In the genomic region with DNA sequence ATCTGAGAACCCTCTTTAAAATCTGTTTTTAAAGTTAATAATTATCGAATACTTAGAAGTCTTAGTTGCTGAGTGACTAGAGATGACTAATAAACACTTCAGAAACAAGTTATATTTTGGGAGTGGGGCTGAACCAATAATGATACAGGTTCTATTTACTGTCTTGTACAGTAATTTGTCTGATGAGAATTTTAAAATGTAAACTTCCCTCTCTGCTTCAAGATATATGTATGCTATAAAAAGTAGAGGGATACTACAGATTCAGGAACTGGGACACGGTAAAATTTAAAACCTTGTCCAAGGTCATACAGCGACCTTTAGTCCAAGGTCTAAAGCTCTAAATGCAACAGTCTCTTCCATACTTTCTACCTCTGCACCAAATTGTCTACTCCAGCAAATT, we compare ENCODE assay signal across 26 mouse cellular contexts. TPM values are rescaled to one million over a fixed set of nuclear protein-coding genes. Genes with fewer than 3 reads are reported as not detected.
"Had no signal": no experiment of that assay in that cellular context is flagged by ENCODE, and none has a peak within 500 bp of the region (broad histone marks: within the 10 kb centered on the region; RNA-seq: fewer than 3 reads in every experiment).

No protein-coding gene starts in this region.

- H3K9me3 ChIP-seq: midbrain, embryonic 10.5 days; midbrain, embryonic 12.5 days; neural tube, embryonic 13.5 days; neural tube, embryonic 15.5 days had no signal

- H3K27me3 ChIP-seq: midbrain, embryonic 12.5 days; neural tube, embryonic 13.5 days; neural tube, embryonic 15.5 days had no signal

- H3K4me1 ChIP-seq: midbrain, embryonic 10.5 days; midbrain, embryonic 12.5 days; neural tube, embryonic 13.5 days; neural tube, embryonic 15.5 days had no signal

- DNase-seq: lung, embryonic 14.5 days; lung, postnatal 10 days; lung, postnatal 4 days; midbrain, embryonic 14.5 days; retina, postnatal 1 day; right cerebral cortex, adult 18-20 months; right cerebral cortex, postnatal 25 days; right cerebral cortex, postnatal 4 days; spleen, adult 18-20 months; thymus, adult 18-20 months; thymus, postnatal 14 days; thymus, postnatal 36 days had no signal

- ATAC-seq: midbrain, embryonic 16.5 days had no signal

- H3K4me2 ChIP-seq: lung, embryonic 14.5 days; midbrain, embryonic 12.5 days; neural tube, embryonic 13.5 days; neural tube, embryonic 15.5 days had no signal

- H3K4me3 ChIP-seq: midbrain, embryonic 10.5 days; midbrain, embryonic 12.5 days; myocyte; neural tube, embryonic 13.5 days; neural tube, embryonic 15.5 days had no signal

- H3K9ac ChIP-seq: lung, embryonic 14.5 days; midbrain, embryonic 12.5 days; neural tube, embryonic 13.5 days; neural tube, embryonic 15.5 days had no signal

- H3K27ac ChIP-seq: midbrain, embryonic 10.5 days; midbrain, embryonic 12.5 days; neural tube, embryonic 13.5 days; neural tube, embryonic 15.5 days had no signal

RNA-seq across cellular contexts. Expression of a gene that starts 56.1 kb away (rescaled TPM):
- total RNA-seq: megakaryocyte, adult 5-6 weeks; megakaryocyte-erythroid progenitor cell, adult 5-6 weeks had no signal
- polyA plus RNA-seq: lung, embryonic 14.5 days; lung, embryonic 16.5 days; midbrain, embryonic 10.5 days; midbrain, embryonic 12.5 days; midbrain, embryonic 14.5 days; myocyte; neural tube, embryonic 11.5 days; neural tube, embryonic 13.5 days; neural tube, embryonic 15.5 days; small intestine, adult 2 months; stomach, embryonic 14.5 days; stomach, embryonic 16.5 days; thymus, postnatal 0 days had no signal
